Mouse (Mus musculus): ENCODE data around the gene Zbtb42. TPM values are rescaled to one million over a fixed set of nuclear protein-coding genes. Genes with fewer than 3 reads are reported as not detected.

The Zbtb42 gene
- total RNA-seq, 2 experiments from 2014 or later: 4.7 to 9.0 TPM

DNA sequence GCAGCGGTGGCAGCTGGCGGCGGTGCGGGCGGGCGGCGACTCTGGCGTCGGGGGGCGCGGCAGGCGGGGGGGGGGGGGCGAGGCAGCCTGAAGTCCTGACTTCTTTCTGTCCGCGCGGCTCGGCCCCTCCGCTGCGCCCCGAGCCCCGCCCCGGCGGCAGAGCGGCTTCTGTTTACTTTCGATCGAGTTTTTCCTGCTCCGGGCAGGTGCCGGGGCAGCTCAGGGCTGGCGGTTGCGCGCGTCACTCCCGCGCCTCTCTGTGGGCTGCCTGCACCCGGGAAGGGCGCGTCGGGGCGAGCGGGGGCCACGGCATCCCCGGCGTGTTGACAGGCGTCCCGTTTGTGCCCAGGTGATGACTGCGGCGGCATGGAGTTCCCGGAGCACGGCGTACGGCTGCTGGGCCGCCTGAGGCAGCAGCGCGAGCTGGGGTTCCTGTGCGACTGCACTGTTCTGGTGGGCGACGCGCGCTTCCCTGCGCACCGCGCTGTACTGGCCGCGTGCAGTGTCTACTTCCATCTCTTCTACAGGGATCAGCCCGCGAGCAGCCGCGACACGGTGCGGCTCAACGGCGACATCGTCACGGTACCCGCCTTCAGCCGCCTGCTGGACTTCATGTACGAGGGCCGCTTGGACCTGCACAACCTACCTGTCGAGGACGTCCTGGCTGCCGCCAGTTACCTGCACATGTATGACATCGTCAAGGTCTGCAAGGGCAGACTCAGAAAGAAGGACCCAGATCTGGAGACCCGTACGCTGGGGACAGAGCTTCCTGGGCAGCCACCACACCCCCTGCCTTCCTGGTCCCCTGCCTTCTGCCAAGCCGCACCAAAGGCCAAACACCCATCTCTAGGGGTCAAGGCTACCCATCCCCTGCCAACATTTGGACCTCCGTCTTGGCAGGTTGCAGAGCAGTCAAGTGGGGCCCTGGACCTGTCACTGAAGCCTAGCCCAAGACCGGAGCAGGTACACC lies 684 bp downstream of the Zbtb42 start:
- ATAC-seq (ENCODE audit: poor library complexity, severe bottlenecking): peak; percentile 8; the same call in 1 of the 2 replicates

DNA sequence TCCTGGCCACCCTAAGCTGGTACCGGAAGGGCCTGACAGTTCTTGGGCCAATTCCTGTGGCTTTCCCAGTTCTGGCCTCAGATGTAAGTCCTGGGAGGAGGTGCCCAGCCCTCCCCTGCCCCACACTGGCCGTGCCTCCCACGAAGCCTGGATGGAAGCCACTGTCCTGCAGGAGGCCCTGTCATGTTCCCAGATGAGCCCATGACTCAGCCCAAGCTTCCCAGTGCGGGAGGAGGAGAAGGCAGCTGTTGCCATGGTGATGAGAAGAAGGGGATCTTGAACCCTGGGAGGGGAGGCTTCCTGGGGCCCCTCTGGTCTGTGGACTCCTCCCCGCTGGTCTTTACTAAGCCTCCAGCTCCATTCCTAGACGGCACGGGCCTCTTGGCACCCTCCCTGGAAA lies 4.7 kb downstream of the Zbtb42 start:
- ATAC-seq (ENCODE audit: poor library complexity, severe bottlenecking): no peak

DNA sequence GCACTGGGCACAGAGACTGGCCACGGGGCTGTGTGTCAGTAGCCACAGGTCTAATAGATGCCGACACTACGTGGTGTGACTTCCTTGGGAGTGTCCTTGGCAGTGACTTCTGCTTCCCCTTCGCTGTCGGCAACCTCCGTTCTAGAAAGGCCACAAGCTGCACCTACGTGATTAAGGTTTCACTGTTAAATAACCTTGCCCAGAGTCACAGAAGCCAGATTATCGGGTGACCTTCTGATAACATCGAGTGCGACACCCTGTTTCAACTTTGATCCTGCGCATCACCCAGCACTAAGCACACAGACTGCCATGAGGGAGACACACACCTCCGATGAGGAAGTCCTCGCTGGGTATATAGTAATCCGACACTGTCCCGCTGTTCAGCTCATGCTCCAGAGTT lies 9.8 kb downstream of the Zbtb42 start:
- ATAC-seq (ENCODE audit: poor library complexity, severe bottlenecking): peak; percentile 92

DNA sequence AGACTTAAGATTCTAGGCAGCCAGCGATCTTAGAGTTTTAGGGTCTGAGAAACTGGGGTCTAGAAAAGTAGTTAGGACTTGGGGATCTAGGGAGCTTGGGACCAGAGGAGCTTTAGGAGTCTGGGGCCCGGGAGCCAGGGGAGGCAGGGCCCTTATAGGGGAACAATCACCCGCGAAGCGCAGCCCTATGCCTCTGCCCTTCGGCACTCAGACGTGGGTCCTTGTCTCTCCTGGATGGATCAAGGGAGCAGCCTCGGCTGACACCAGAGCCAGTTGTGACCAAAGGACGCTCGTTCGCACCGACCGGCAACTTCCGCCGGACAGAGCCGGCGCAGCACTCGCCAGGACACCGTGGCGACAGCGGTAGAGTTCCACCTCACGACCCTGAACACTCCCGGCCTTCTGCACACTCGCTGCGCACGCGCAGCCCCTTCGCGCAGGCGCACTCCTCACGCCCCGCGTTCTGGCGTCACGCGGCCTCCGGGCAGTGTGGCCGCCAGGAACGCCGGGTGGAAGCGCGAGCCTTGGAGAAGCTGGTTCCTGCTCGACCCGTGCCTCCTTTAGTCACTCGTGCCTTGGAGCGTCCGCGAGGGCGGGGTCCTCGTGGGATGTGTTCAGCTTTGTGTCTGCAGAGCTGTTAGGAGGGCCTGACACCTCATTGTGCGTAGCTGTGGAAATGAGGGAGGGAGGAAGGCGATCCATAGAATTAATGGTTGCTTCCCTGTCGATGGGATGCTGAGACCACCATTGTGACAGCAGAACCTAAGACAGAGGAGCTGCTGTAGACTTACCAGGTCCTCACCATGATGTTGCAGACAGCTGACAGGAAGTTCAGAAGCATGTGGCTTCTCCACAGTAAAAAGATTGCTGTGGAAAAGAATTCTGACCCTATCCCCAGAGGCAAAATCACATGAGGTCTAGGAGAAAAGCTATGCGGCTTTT lies 14.8 kb downstream of the Zbtb42 start:
- ATAC-seq (ENCODE audit: poor library complexity, severe bottlenecking): peak; percentile 85

DNA sequence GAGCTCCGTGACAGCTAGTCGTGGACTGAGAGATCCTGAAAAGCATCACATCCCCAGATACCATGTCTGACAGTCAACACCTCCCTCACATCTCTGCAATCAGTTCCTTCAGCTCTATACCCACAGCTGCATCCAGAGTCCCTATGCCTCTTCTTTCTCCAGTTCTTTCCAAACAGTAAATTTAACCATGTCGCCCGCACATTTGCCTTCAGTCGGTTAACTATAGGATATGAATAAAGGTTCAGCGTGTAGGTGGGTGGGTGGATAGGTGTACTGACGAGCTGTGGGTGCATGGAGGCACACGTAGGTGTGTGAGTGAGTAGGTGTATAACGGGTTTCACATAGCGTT lies 15.5 kb downstream of the Zbtb42 start:
- ATAC-seq (ENCODE audit: poor library complexity, severe bottlenecking): no peak

GRCm38 (mm10) chr12:112696806-112697425 lies 18.3 kb downstream of the Zbtb42 start:
- ATAC-seq (ENCODE audit: poor library complexity, severe bottlenecking): no peak

GRCm38 (mm10) chr12:112700522-112700921 lies 21.9 kb downstream of the Zbtb42 start:
- no peak for ATAC-seq (ENCODE audit: poor library complexity, severe bottlenecking)

- ATAC-seq (ENCODE audit: poor library complexity, severe bottlenecking): peak; percentile 32; the same call in 1 of the 2 replicates
These were observed 24.0 kb downstream of the Zbtb42 start for GRCm38 (mm10) chr12:112702374-112703320.

DNA sequence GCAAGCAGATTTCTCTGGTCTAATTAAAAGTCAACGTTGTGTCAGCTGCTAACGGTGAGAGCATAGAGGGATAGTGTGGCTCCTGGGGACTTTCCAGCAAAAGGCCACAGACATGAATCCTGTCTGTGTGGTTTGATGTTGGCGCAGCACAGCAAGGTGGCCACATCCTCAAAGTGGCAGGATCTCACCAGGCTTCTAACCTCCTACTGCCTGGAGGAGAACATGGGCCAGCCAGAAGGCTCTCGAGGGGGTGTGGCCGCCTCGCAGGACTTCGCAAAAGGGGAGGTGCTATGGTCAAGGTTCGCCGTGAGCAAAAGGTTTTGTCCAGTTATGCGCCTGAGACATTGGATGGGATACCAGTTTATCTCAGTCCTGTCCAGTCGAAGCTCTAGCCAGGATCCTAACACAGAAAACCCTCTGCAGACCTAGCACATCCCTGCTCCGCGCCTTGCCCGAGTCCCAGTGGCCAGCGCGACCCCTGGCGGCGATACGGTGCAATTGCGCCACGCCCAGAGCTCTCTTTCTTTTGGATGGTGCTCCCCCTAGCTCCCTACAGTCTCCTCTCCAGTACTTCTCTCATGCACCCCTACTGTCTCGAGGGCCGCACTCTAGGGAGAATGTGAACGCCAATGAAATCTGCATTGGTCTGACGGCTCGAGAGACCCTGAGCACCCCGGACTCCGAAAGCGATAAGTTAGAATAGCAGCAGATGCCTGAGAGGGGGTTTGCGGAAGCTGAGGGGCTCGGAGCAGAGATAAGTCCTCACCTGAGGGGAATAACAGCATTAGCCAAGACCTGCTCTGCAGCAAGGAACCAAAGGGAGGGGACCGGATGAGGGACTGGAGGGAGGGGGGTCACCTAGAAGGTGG lies 28.3 kb downstream of the Zbtb42 start:
- ATAC-seq (ENCODE audit: poor library complexity, severe bottlenecking): peak; percentile 98

DNA sequence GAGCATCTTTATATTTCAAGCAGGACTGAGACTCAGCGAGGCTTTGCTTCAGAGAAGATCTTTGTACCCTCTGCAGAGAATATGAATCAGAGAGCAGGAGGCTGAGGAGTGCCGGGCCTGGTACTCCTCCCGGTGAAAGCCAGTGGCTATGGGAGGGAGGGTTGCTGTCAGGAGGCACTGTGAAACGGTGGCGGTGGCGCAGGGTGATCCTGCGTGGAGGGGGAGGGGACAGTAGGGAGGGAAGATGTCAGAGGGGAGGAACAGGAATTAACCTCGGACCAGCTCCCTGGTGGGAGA lies 28.9 kb downstream of the Zbtb42 start:
- ATAC-seq (ENCODE audit: poor library complexity, severe bottlenecking): no peak

DNA sequence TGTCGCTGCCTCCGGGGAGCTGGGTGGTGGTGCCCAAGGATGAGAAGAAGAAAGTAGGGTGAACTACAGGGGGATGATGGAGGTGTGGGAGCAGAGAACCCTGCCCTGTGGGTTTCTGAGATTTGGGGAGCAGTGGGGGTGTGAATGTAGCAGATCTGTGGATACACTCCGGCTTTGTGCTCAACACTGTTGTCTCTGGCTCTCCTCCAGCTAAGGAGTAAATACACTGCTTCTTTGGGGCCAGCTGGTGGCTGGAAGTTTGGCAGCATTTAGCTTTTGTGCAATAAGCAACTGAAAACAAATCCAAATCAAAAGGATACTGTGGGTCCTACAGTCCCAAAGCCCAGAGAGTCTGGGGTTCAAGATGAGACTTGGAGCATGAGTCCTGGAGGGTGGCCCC lies 35.4 kb downstream of the Zbtb42 start:
- ATAC-seq (ENCODE audit: poor library complexity, severe bottlenecking): no peak

DNA sequence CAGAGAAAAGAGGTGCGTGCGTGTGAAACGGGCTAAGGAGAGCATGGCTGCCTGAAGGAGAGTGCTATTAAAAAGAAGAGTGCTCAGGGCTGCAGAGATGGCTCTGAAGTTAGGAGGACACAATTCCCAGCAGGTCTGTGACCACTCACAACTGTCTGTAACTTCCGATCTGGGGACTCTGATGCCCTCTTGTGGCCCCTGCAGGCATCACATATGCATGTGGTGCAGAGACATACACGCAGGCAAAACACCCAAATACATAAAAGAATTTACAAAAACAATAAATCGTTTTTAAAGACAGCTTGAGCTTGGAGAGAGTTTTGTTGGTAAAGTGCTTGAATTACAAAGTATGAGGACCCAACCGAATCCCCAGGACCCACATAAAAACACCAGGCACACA lies 38.5 kb downstream of the Zbtb42 start:
- peak; percentile 62 for ATAC-seq (ENCODE audit: poor library complexity, severe bottlenecking)

DNA sequence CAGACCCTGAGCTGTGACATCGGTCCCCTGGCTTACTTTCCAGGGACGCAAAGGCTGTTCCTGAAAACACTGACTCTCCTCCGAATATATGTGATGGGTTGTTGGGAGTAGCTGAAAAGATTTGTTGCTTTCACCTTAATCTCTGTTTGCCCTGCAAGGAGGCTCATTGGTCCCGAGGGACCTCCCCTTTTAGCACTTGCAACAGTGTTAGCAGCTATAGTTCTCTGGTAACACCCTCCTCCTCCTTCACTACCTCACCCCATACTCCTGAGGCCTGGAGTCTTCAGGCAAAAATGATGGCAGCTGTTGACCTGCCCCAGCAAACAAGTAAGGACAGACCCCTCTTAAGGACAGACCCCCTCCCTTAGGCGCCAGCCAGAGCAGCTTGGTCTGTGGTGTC lies 40.4 kb downstream of the Zbtb42 start:
- no peak for ATAC-seq (ENCODE audit: poor library complexity, severe bottlenecking)

GRCm38 (mm10) chr12:112720216-112720615 lies 41.6 kb downstream of the Zbtb42 start, which contains the start of gene Cep170b:
Cep170b (plus strand) TSS chr12:112720455.
- no peak for ATAC-seq (ENCODE audit: poor library complexity, severe bottlenecking)

DNA sequence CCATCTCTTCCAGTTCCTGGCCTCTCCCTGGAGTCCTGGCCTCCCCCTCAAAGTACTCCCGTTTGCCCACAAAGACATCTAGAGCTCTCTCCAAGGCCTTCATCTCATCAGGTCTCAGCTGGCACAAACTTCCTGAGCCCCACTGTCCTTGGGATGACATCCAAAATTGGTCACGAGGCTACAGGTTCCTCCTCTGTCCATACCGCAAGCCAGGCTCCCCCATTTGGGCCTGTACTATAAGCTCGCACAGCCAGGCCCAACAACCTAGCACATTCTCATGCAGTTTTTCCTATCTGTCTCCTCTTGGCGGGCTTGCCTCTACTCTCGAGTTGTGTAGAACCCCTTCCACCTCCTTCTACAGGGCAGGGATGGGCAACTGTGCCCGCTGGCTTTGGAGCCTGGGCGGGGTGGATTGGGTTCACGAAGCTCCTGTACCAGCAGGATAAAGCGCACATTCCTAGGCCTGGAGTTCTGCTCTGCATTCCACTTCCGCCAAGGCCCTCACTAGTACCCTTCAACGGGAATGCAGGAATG lies 42.3 kb downstream of the Zbtb42 start:
- ATAC-seq (ENCODE audit: poor library complexity, severe bottlenecking): no peak

DNA sequence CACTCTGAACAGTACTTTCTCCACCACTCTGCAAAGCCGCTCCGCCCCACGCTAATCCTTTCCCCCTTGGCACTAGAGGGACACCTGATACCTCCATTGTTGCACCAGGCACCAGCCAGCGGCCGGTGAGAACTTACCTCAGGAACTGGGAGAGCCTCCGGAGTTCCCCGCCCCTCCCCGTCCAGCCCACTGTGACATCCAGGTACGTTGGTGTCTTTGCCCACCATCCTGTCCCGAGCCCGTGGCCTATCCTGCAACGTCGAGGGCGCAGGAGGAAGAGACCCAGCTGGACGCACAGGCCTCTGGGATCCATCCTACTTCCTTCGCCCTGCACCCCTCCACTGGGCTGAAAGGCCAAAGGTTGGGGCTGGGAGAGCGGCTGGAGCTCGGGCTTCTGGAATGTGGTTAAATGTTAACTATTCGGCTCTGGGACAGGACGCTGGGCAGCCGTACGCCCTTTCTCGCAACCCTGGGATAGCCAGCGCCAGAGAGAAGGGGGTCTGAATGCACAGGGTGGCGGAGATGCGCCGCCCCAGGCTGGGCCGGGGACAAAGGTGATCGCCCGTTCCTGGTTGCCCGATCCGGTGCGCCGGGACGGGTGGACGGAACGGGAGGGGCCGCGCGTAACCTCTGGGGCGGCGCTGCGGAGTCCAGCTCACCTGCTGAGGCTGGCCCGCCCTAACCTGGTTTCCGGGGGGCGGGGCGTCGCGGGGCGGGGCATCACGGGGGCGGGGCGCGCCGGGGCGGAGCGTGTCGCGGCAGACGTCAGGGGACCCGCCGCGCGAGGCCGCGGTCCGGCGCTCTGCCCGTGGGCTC lies 43.0 kb downstream of the Zbtb42 start:
- peak; percentile 28 for ATAC-seq (ENCODE audit: poor library complexity, severe bottlenecking)

GRCm38 (mm10) chr12:112722240-112723027 lies 43.8 kb downstream of the Zbtb42 start:
- ATAC-seq (ENCODE audit: poor library complexity, severe bottlenecking): peak; percentile 19; the same call in 1 of the 2 replicates

Measured in megakaryocyte, adult 5-6 weeks (primary cell).